Mouse (Mus musculus): ENCODE results near the gene Cnot11. TPM values are rescaled to one million over a fixed set of nuclear protein-coding genes. Genes with fewer than 3 reads are reported as not detected.
A peak's percentile ranks its signal among the peaks of the same experiment; 100 is the strongest.

Cnot11 gene
- 10 to 100 TPM; 15.6 to 15.8 TPM for total RNA-seq (2021)
- long read RNA-seq, experiment 1, transcript Cnot11-201 (7 exons, 3,162 nt), result major isoform, 20 of 24 reads
- long read RNA-seq, experiment 1, partial matches to known transcripts, result 1 of 24 reads
- long read RNA-seq, experiment 1, other reads (novel, unspliced or antisense), result 3 of 24 reads
- long read RNA-seq, experiment 2, transcript Cnot11-201 (7 exons, 3,162 nt), result major isoform, 26 of 29 reads
- long read RNA-seq, experiment 2, partial matches to known transcripts, result 3 of 29 reads
- long read RNA-seq, experiment 2, other reads (novel, unspliced or antisense), result 0 of 29 reads

GRCm38 (mm10) chr1:39534831-39535230, at the start of gene Cnot11:
Cnot11 (plus strand) TSS chr1:39534992.
- peak; percentile 9 for DNase-seq

- DNase-seq, result no peak
These were observed 47.4 kb upstream of the Cnot11 start for GRCm38 (mm10) chr1:39487370-39487769.

- DNase-seq, result no peak
These were observed 41.6 kb upstream of the Cnot11 start for GRCm38 (mm10) chr1:39493165-39493564.

GRCm38 (mm10) chr1:39493664-39494063, 41.1 kb upstream of the Cnot11 start:
- no peak for DNase-seq

GRCm38 (mm10) chr1:39496995-39497394, 37.8 kb upstream of the Cnot11 start:
- no peak for DNase-seq

DNA sequence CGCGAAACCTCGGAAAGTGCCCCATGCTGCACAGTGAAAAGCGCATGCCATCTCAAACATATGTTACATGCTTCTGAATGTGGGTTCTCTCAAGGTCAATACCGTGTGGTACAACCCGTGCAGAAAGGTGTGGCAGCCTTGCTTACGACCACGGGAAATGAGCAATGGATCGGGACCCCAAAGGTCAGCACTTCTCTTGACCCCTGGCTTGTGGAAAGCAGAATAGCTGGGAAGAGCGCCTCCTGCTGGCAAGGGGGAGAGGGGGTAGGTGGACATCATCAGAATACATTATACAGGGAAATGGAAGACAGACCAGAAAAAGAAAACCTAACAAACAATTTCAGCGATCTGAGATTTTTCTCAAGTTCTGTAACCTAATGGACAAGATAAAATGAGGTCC, 37.0 kb upstream of the Cnot11 start:
- no peak for DNase-seq

DNA sequence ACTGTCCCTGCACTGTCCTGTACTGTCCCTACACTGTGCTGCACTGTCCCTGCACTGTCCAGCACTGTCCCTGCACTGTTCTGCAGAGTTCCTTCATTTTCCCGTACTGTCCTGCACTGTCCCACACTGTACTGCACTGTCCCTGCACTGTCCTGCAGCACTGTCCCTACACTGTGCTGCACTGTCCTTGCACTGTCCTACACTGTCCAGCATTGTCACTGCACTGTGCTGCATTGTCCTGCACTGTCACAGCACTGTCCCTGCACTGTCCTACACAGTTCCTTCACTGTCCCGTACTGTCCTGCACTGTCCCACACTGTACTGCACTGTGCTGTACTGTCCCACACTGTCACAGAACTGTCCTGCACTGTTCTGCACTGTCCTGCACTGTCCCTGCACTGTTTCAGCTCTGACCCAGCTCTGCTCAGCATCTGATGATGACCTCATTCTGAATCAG, 35.3 kb upstream of the Cnot11 start:
- no peak for DNase-seq

DNA sequence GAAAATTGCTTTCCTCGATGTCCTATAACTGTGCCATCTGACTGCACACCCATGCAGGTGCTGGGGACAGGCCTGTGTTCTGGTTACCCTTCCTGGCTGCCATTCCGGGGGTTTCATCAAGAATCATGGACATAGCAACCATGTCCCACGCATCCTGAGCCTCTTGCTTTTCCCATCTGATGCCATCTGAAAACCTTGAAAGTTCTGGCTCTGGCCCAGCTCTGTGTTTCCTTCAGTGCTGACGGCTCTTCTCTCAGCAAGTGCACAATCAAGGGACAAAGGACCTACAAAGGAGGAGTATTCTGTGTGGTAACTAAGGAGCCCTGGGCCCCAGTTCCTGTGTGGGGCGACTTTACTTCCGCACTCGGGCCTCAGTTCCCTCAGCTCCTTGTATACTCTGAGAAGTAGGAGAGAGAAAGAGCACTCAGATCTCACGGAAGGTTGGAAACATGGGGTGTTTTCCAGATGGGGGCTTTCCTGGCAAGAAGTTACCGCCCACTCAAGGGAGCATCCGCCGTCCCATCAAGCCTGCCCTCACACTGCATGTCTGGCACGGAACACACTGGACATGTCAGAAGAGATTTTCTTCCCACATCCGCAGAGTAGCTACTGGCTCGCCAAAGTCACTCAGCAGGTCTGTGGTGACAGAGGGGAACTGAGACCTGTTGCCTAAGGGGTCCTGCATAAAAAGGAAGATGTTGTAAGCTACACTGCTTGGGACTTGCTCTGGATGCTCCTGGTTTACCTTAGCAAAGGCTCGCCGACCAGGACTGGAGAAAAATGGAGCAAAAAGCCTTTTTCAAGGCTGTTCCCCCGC, 31.8 kb upstream of the Cnot11 start:
- no peak for DNase-seq

- no peak for DNase-seq
These were observed 30.5 kb upstream of the Cnot11 start for GRCm38 (mm10) chr1:39504261-39504660.

GRCm38 (mm10) chr1:39505600-39505999, 29.2 kb upstream of the Cnot11 start:
- no peak for DNase-seq

DNA sequence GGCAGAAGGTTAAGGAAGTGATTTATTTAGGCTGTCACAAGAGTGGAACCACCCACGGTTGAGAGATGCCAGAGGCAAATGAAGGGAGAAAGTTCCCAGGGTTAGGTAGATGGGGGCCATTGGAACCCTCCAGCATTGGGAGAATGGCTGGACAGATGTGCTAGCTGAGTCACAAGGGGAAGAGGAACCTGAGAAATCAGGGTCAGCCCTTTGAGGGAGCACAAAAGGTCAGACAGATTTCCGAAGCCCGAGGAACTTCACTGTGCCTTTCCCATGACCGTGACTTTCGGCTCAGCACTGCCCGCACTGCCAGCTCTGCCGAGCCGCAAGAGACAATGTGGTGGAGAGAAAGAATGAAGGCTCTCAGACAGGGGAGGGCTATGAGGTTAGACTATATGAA, 23.0 kb upstream of the Cnot11 start:
- no peak for DNase-seq

DNA sequence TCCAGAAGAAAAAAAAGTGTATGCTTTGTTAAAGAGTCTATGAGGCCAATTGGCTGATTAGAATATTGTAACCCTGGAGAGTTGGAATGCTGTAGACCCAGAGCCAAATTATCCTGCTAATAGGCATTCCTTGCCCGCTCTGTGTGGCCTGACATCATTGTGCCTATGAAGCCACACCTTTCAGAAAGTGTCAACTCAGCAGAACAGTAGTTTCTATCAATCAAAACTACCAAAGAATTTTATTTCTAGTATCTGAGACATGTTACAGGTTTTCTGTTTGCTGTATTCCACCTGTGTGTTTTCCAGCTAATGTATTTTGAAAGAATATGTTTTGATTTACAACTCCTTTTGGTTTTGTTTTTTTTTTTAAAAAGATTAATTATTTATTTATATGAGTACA, 22.6 kb upstream of the Cnot11 start:
- no peak for DNase-seq

DNA sequence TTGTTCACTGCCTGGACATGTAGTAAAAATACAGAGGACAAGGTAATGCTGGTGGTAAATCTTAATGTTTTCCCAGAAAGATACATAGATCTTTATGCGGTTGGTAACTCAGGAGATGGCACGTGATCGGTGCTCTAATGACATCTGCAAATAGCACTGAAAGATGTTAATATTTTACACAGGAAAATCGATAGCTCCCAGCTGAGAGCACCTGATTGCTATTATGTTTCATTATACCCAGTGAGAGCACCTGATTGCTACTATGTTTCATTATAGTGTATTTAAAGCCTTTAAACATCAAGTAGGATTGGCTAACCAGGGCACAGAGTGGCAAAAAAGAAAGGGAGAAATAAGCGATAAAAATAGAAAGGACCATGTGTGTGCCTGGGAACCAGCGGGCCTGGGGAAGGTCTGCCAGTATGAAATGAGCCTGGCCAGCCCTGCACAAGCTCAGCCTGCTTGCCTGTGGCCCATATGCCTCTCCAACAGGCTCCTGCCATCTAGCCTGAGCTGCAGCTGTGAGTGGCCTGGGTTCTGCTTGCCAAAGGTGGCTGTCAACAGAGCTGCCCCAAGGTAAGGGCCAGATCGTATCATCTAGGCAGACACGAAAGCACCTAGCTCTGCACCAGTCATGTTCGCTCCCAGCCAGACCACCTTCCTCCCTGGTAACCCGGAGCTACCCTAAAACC, 19.3 kb upstream of the Cnot11 start:
- peak; percentile 67 for DNase-seq

- no peak for DNase-seq
These were observed 13.5 kb upstream of the Cnot11 start for GRCm38 (mm10) chr1:39521326-39521725.

DNA sequence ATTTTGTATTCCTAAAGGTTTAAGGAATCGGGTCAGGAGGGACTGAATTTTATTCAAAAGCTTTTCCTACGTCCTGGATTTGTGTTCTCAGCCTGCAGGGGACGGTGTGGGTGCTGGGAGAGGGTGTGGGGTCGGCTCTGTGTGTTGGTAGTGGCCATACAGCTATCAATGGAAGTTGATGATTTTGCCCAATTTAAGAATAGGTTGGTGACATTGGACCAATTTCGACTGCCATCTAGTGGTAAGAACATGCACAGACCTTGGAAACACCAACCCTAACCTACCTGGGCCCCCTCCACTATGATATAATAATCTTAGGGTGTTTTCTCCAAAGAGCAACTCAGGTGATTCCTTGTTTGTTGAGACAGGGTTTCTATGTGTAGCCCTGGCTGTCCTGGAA, 12.3 kb upstream of the Cnot11 start:
- DNase-seq, result no peak

- no peak for DNase-seq
These were observed 9.0 kb upstream of the Cnot11 start for GRCm38 (mm10) chr1:39525763-39526162.

- DNase-seq, result no peak
These were observed 8.2 kb upstream of the Cnot11 start for GRCm38 (mm10) chr1:39526371-39527167.

DNA sequence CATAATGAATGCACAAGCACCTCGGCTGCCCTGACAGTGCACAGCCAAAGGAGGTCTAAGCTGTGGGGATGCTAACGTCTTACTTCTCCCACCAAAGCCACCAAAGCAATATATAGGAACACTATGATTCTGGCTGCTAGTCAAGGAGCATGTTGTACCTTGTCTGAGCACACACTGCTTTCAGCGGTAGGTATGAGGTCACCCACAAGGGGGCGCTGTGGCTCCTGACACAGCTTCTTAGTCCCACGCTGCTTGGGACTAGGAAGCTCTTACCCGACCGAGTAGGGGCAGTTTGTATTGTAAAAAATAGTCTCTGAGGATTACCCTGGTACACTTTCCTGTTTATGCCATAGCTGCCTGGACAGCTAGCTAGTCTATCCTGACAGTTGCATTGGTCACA, 7.4 kb upstream of the Cnot11 start:
- DNase-seq, result peak; percentile 40

GRCm38 (mm10) chr1:39528319-39528718, 6.5 kb upstream of the Cnot11 start:
- DNase-seq, result no peak

GRCm38 (mm10) chr1:39530258-39530943, 4.4 kb upstream of the Cnot11 start:
- peak; percentile 25 for DNase-seq

DNA sequence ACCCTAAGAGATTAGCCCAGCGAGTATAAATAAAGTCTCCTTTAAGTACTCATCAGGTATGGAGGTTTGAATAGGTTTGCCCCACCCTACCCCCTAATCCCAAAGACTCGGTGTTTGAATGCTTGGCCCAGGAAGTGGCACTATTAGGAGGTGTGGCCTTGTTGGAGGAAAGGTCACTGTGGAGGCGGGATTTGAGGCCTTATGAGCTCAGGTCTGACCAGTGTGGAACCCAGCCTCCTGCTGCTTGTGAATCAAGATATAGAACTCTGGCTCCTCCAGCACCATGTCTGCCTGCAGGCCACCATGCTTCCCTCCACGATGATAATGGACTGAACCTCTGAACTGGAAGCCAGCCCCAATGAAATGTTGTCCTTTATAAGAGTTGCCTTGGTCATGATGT, 3.8 kb upstream of the Cnot11 start:
- DNase-seq, result no peak

DNA sequence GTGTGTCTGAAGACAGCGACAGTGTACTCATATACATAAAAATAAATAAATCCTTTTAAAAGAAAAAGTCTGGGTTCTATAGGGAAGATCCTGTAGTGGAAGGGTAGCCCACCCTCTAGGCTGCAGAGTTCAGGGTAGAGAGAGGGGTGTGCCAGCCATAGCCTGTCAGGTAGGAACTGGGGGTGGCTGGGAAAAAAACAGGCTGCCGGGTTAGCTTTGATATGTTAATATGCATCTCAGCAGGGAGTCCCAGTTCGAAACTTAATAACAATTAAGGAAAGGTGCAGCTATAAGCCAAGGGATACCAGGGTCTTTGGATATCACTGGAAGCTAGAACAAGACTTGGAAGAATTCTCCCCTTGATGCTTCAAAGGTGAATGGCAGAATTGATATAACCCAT, 875 bp upstream of the Cnot11 start:
- DNase-seq, result peak; percentile 2

Measured in gastrocnemius, postnatal 25 days (tissue).